14 mouse cellular contexts compared by ENCODE assay signal in the genomic region with DNA sequence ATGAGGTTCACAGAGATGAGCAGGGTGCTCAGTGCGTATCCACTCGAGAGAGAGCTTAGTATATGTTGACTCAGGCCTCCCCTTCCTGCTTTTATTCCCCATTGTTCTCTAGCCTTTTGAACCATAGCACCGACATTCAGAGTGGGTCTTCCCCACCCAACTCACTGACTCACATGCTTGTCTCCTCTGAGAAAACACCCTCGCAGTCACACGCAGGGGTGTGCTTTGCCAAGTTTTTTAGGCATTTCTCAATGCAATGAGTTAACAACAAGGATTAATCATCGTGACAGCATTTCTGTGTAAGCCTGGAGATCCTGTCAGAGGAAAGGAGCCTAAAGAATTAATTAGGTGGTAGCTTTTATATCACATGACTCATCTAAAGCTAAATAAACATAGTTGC. TPM values are rescaled to one million over a fixed set of nuclear protein-coding genes. Genes with fewer than 3 reads are reported as not detected.
DNase-seq lines count a peak whose midpoint lies in the region; TF ChIP-seq lines count a peak whose summit lies in the region.
"Had no signal": no experiment of that assay in that cellular context is flagged by ENCODE, and none has a peak within 500 bp of the region (broad histone marks: within the 10 kb centered on the region; RNA-seq: fewer than 3 reads in every experiment).

No protein-coding gene starts in this region.

- peak overlapping the region; percentile 35 for H3K4me2 ChIP-seq in myocyte (ENCODE audit: low read depth)
- H3K4me2 ChIP-seq: intestine, embryonic 15.5 days; limb, embryonic 12.5 days had no signal

- no peaks in the 10 kb centered on the region for H3K79me2 ChIP-seq in myocyte (ENCODE audit: control insufficient read depth, insufficient read depth)

- DNase-seq in adrenal gland, postnatal 14 days, result peak; percentile 44
- no peak for DNase-seq in adrenal gland, adult 8-10 months
- peak; percentile 24 to 34 for DNase-seq in left cerebral cortex, adult 18-20 months (ENCODE audit: low spot score in 2 of 2)
- no peak for DNase-seq in left cerebral cortex, postnatal 10 days (ENCODE audit: extremely low spot score in 1 of 2, low spot score in 2 of 2)
- DNase-seq in fibroblast of lung, adult 2 months (ENCODE audit: low read depth), result peak; percentile 84
- DNase-seq in spleen, adult 12 weeks (ENCODE audit: low spot score), result no peak
- DNase-seq in cerebellum, adult 18-20 months, result no peak
- DNase-seq: cerebellum, adult 11-12 months had no signal

- H3K36me3 ChIP-seq in myocyte (ENCODE audit: control insufficient read depth, insufficient read depth), result no peaks in the 10 kb centered on the region
- H3K36me3 ChIP-seq: intestine, embryonic 15.5 days; limb, embryonic 12.5 days had no signal

- TF ChIP-seq POLR2A in myocyte (IDR thresholded peaks at IDR 0.05; ENCODE audit: insufficient read length, low read depth), result no peak

- H3K4me3 ChIP-seq in myocyte, result no peak overlapping the region
- H3K4me3 ChIP-seq: erythroblast, embryonic 14.5 days; intestine, embryonic 15.5 days; limb, embryonic 12.5 days had no signal

- intact Hi-C loops in left cerebral cortex, postnatal 10 days (cut with DNase I), result no loop called here

- H3K27me3 ChIP-seq in myocyte (ENCODE audit: control insufficient read depth, insufficient read depth, insufficient read length), result no peaks in the 10 kb centered on the region
- H3K27me3 ChIP-seq: intestine, embryonic 15.5 days; limb, embryonic 12.5 days had no signal

- H3ac ChIP-seq in myocyte (ENCODE audit: control insufficient read depth, insufficient read length), result no peak overlapping the region

TF ChIP-seq in myocyte, 11 proteins besides CTCF, POLR2A, EP300 and RAD21:
- TF ChIP-seq TCF12 (IDR thresholded peaks at IDR 0.05; ENCODE audit: insufficient read depth, poor library complexity, severe bottlenecking) (no peak), REST (IDR thresholded peaks at IDR 0.05; ENCODE audit: insufficient read depth, insufficient read length) (no peak), MYOD1 (IDR thresholded peaks at IDR 0.05; ENCODE audit: control insufficient read depth in 1 of 3, insufficient read length in 2 of 3, low read depth in 2 of 3) (no peak), CEBPB (IDR thresholded peaks at IDR 0.05; ENCODE audit: insufficient read depth, poor library complexity, severe bottlenecking) (peak; percentile 71), USF1 (IDR thresholded peaks at IDR 0.05; ENCODE audit: low read depth) (no peak), TCF3 (IDR thresholded peaks at IDR 0.05; ENCODE audit: insufficient read length, low read depth) (no peak), MAX (IDR thresholded peaks at IDR 0.05; ENCODE audit: low read depth) (no peak), POLR2AphosphoS2 (IDR thresholded peaks at IDR 0.05; ENCODE audit: insufficient read length, low read depth) (no peak)

RNA-seq across cellular contexts. Expression of gene Kcnv2, which starts 29.3 kb away (rescaled TPM):
- 0.07 and 0.11 TPM in 2 replicates for total RNA-seq in adrenal gland, postnatal 14 days (2021)
- total RNA-seq in adrenal gland, adult 8-10 months (2022), result not detected
- total RNA-seq in left cerebral cortex, adult 18-20 months (2021), result not detected
- total RNA-seq in left cerebral cortex, postnatal 10 days (2021), result not detected
- not detected for polyA plus RNA-seq in myocyte (2012; fragmentation: generic; extraction: Trizol)
- total RNA-seq: megakaryocyte progenitor cell, adult 5-6 weeks had no signal
- polyA plus RNA-seq: erythroblast, embryonic 14.5 days; limb, embryonic 12.5 days; neural tube, embryonic 11.5 days had no signal

Comparison
In these comparisons a context has a peak if more than half of its experiments do, and no peak if none do; other contexts are left out.
1. DNase-seq: peak in adrenal gland, postnatal 14 days (single experiment), left cerebral cortex, adult 18-20 months (2 of 2) and fibroblast of lung, adult 2 months (single experiment); none in adrenal gland, adult 8-10 months (single experiment), left cerebral cortex, postnatal 10 days (0 of 2), spleen, adult 12 weeks (single experiment) and cerebellum, adult 18-20 months (0 of 2).